ENCODE assay signal across 10 mouse cellular contexts in the genomic region with DNA sequence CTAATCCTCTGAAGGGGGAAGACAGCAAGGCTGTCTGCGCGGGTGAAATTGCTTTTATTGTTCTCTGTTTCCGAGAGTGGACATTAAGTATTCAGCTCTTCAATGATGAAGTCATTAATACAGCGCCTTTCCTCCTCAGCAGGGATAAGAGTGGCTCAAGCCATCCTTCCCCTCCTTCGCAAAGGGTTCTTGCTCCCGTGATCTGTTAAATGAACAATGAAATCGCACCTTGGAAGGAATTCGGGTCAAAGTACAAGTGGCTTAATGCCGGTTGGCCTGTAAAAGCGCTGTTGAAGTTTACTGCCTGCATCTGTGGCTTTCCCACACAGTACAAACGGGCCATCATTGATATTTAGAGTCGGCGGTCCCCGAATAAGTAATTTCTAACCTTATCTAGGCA.
A peak's percentile ranks its signal among the peaks of the same experiment; 100 is the strongest.
DNase-seq lines count a peak whose midpoint lies in the region; ATAC-seq and TF ChIP-seq lines count a peak whose summit lies in the region.
"Had no signal": no experiment of that assay in that cellular context is flagged by ENCODE, and none has a peak within 500 bp of the region (broad histone marks: within the 10 kb centered on the region; RNA-seq: fewer than 3 reads in every experiment).

No protein-coding gene starts in this region.

- WGBS in limb, embryonic 11.5 days = 24% methylated on average over 14 of the region's 14 CpGs
- 30% methylated on average over 14 of the region's 14 CpGs for WGBS in limb, embryonic 10.5 days
- WGBS in intestine, postnatal 0 days = 25% methylated on average over 14 of the region's 14 CpGs

- no peak overlapping the region for H3K27ac ChIP-seq in limb, embryonic 11.5 days (replicated peaks; ENCODE audit: low read depth, low read length)
- no peak overlapping the region for H3K27ac ChIP-seq in limb, embryonic 10.5 days
- H3K27ac ChIP-seq in intestine, postnatal 0 days (ENCODE audit: low read depth, low read length) = peak overlapping the region; percentile 35; the same call in 1 of the 2 replicates
- H3K27ac ChIP-seq: hindbrain, embryonic 14.5 days; liver, embryonic 13.5 days had no signal

- TF ChIP-seq CTCF in intestine, postnatal 0 days (IDR thresholded peaks at IDR 0.05; ENCODE audit: low read depth) = no peak

- H3K4me1 ChIP-seq in limb, embryonic 11.5 days (ENCODE audit: control insufficient read depth, insufficient read depth, low read length) = 0 out of 2 replicates have a peak, but pooled peaks cover 2% of the 10 kb centered on the region
- H3K4me1 ChIP-seq in limb, embryonic 10.5 days = peaks cover 18% of the 10 kb centered on the region
- peaks cover 4% of the 10 kb centered on the region; the same call in 1 of the 2 replicates for H3K4me1 ChIP-seq in intestine, postnatal 0 days (replicated peaks; ENCODE audit: control insufficient read depth, insufficient read depth, low read length)

- H3K4me3 ChIP-seq in limb, embryonic 11.5 days (ENCODE audit: low read depth, low read length) = no peak overlapping the region
- no peak overlapping the region for H3K4me3 ChIP-seq in limb, embryonic 10.5 days
- H3K4me3 ChIP-seq in intestine, postnatal 0 days (ENCODE audit: low read depth, low read length) = no peak overlapping the region
- H3K4me3 ChIP-seq: liver, embryonic 13.5 days had no signal

- peak; percentile 29 for DNase-seq in limb, embryonic 11.5 days (ENCODE audit: low spot score)
- no peak for DNase-seq in limb, embryonic 10.5 days (ENCODE audit: low spot score)
- DNase-seq in kidney, postnatal 36 days = peak; percentile 67 to 75
- DNase-seq in retina, postnatal 7 days (ENCODE audit: low read depth, low spot score) = peak; percentile 31
- DNase-seq in adrenal gland, postnatal 4 days (ENCODE audit: low spot score in 2 of 2) = no peak
- DNase-seq in testis, postnatal 10 days (ENCODE audit: low spot score) = no peak
- DNase-seq: liver, embryonic 13.5 days had no signal

- H3K9me3 ChIP-seq in limb, embryonic 11.5 days (ENCODE audit: control insufficient read depth, low read length) = no peaks in the 10 kb centered on the region
- no peaks in the 10 kb centered on the region for H3K9me3 ChIP-seq in limb, embryonic 10.5 days (replicated peaks)
- H3K9me3 ChIP-seq in intestine, postnatal 0 days (ENCODE audit: control insufficient read depth) = no peaks in the 10 kb centered on the region
- H3K9me3 ChIP-seq: liver, embryonic 13.5 days had no signal

- no peak overlapping the region for H3K9ac ChIP-seq in limb, embryonic 11.5 days (ENCODE audit: low read length)
- no peak overlapping the region for H3K9ac ChIP-seq in intestine, postnatal 0 days (ENCODE audit: low read depth, low read length)
- H3K9ac ChIP-seq: hindbrain, embryonic 14.5 days; liver, embryonic 13.5 days had no signal

- no peak overlapping the region for H3K4me2 ChIP-seq in limb, embryonic 11.5 days (ENCODE audit: low read depth, severe bottlenecking)
- peak overlapping the region; percentile 32; the same call in 1 of the 2 replicates for H3K4me2 ChIP-seq in intestine, postnatal 0 days (replicated peaks; ENCODE audit: low read depth)
- H3K4me2 ChIP-seq: hindbrain, embryonic 14.5 days; liver, embryonic 13.5 days had no signal

- H3K27me3 ChIP-seq in limb, embryonic 11.5 days (ENCODE audit: control insufficient read depth, insufficient read depth, low read length) = no peaks in the 10 kb centered on the region
- H3K27me3 ChIP-seq in limb, embryonic 10.5 days (ENCODE audit: low read depth, poor library complexity, severe bottlenecking) = no peaks in the 10 kb centered on the region
- no peaks in the 10 kb centered on the region for H3K27me3 ChIP-seq in intestine, postnatal 0 days (replicated peaks; ENCODE audit: control insufficient read depth, insufficient read depth, low read length)
- H3K27me3 ChIP-seq: liver, embryonic 13.5 days had no signal

- H3K36me3 ChIP-seq in limb, embryonic 11.5 days (ENCODE audit: control insufficient read depth, insufficient read depth, low read length) = no peaks in the 10 kb centered on the region
- no peaks in the 10 kb centered on the region for H3K36me3 ChIP-seq in limb, embryonic 10.5 days
- no peaks in the 10 kb centered on the region for H3K36me3 ChIP-seq in intestine, postnatal 0 days (ENCODE audit: control insufficient read depth, insufficient read depth)
- H3K36me3 ChIP-seq: liver, embryonic 13.5 days had no signal

- no peak for ATAC-seq in limb, embryonic 11.5 days (ENCODE audit: insufficient number of reproducible peaks, low FRiP score, low TSS enrichment, low read depth)
- ATAC-seq in intestine, postnatal 0 days = peak; percentile 87
- ATAC-seq: activated CD4-positive, CD25-positive, alpha-beta regulatory T cell, adult 4 months had no signal

Comparison
In these comparisons a context has a peak if more than half of its experiments do, and no peak if none do; other contexts are left out.
1. DNase-seq: peak in limb, embryonic 11.5 days (single experiment), kidney, postnatal 36 days (2 of 2) and retina, postnatal 7 days (single experiment); none in limb, embryonic 10.5 days (single experiment), adrenal gland, postnatal 4 days (0 of 2) and testis, postnatal 10 days (single experiment).